Mouse (Mus musculus): ENCODE results near the gene Dhx34.

The Dhx34 gene

GRCm38 (mm10) chr7:16162036-16162435 lies 59.8 kb downstream of the Dhx34 start:
- no peak for DNase-seq (ENCODE audit: extremely low read depth, low read depth, low spot score)

GRCm38 (mm10) chr7:16161302-16161701 lies 60.5 kb downstream of the Dhx34 start:
- DNase-seq (ENCODE audit: extremely low read depth, low read depth, low spot score), result no peak

GRCm38 (mm10) chr7:16160702-16161101 lies 61.1 kb downstream of the Dhx34 start:
- no peak for DNase-seq (ENCODE audit: extremely low read depth, low read depth, low spot score)

- no peak for DNase-seq (ENCODE audit: extremely low read depth, low read depth, low spot score)
These were observed 63.1 kb downstream of the Dhx34 start for GRCm38 (mm10) chr7:16158735-16159134.

GRCm38 (mm10) chr7:16156105-16156714 lies 65.6 kb downstream of the Dhx34 start:
- DNase-seq (ENCODE audit: extremely low read depth, low read depth, low spot score), result no peak

- DNase-seq (ENCODE audit: extremely low read depth, low read depth, low spot score), result peak; percentile 28
These were observed 66.5 kb downstream of the Dhx34 start for GRCm38 (mm10) chr7:16155132-16155872.

GRCm38 (mm10) chr7:16153522-16153921 lies 68.3 kb downstream of the Dhx34 start:
- DNase-seq (ENCODE audit: extremely low read depth, low read depth, low spot score), result no peak

- DNase-seq (ENCODE audit: extremely low read depth, low read depth, low spot score), result no peak
These were observed 71.4 kb downstream of the Dhx34 start for GRCm38 (mm10) chr7:16150191-16151145.

- DNase-seq (ENCODE audit: extremely low read depth, low read depth, low spot score), result peak; percentile 18
These were observed 72.6 kb downstream of the Dhx34 start for GRCm38 (mm10) chr7:16149241-16149640.

- DNase-seq (ENCODE audit: extremely low read depth, low read depth, low spot score), result no peak
These were observed 74.2 kb downstream of the Dhx34 start for GRCm38 (mm10) chr7:16147643-16148042.

All from fat pad, adult 2 months (tissue).